Mouse (Mus musculus): ENCODE data around the gene Nfya.
A peak's percentile ranks its signal among the peaks of the same experiment; 100 is the strongest.

The Nfya gene

GRCm38 (mm10) chr17:48430394-48430793 lies 20.7 kb upstream of the Nfya start:
- peak; percentile 26 to 49 for DNase-seq

- peak; percentile 32 to 52 for DNase-seq
Measured at GRCm38 (mm10) chr17:48427852-48428530, 18.3 kb upstream of the Nfya start.

- DNase-seq: peak; percentile 24 to 43
Measured at GRCm38 (mm10) chr17:48426991-48427750, 17.5 kb upstream of the Nfya start.

GRCm38 (mm10) chr17:48425823-48426612 lies 16.3 kb upstream of the Nfya start:
- peak; percentile 40 to 41 for DNase-seq

GRCm38 (mm10) chr17:48424237-48424636 lies 14.5 kb upstream of the Nfya start:
- no peak for DNase-seq

- no peak for DNase-seq
Measured at GRCm38 (mm10) chr17:48419571-48419970, 9.9 kb upstream of the Nfya start.

- no peak for DNase-seq
Measured at GRCm38 (mm10) chr17:48418781-48419180, 9.1 kb upstream of the Nfya start.

- DNase-seq: peak; percentile 30 to 34
Measured at GRCm38 (mm10) chr17:48418174-48418573, 8.5 kb upstream of the Nfya start.

GRCm38 (mm10) chr17:48417521-48417920 lies 7.8 kb upstream of the Nfya start:
- no peak for DNase-seq

- DNase-seq: peak; percentile 50 to 70
Measured at GRCm38 (mm10) chr17:48416425-48417195, 6.9 kb upstream of the Nfya start.

GRCm38 (mm10) chr17:48416011-48416410 lies 6.3 kb upstream of the Nfya start:
- DNase-seq: no peak

- no peak for DNase-seq
Measured at GRCm38 (mm10) chr17:48411241-48411640, 1.5 kb upstream of the Nfya start.

- DNase-seq: no peak
Measured at GRCm38 (mm10) chr17:48410299-48410785, 636 bp upstream of the Nfya start.

GRCm38 (mm10) chr17:48408526-48409291 lies 997 bp downstream of the Nfya start:
- peak; percentile 86 to 88 for DNase-seq

GRCm38 (mm10) chr17:48407910-48408525 lies 1.7 kb downstream of the Nfya start:
- DNase-seq: no peak

- no peak for DNase-seq
Measured at GRCm38 (mm10) chr17:48407154-48407553, 2.6 kb downstream of the Nfya start.

GRCm38 (mm10) chr17:48404706-48405105 lies 5.0 kb downstream of the Nfya start:
- DNase-seq: no peak

GRCm38 (mm10) chr17:48403848-48404247 lies 5.9 kb downstream of the Nfya start:
- DNase-seq: no peak

GRCm38 (mm10) chr17:48402751-48403150 lies 7.0 kb downstream of the Nfya start:
- DNase-seq: no peak

GRCm38 (mm10) chr17:48401710-48402109 lies 8.0 kb downstream of the Nfya start:
- no peak for DNase-seq

- no peak for DNase-seq
Measured at GRCm38 (mm10) chr17:48392616-48393015, 17.1 kb downstream of the Nfya start.
